Mouse (Mus musculus) left cerebral cortex, adult 11 months (tissue): ENCODE measurements around the gene Zfp933.
"Not testable (repeated sequence)": the region's sequence is repeated elsewhere in the genome, so short reads cannot be mapped to it uniquely, and the experiment has no call there.

Experiments
- DNase-seq: peaks from one replicate; pipeline ENCODE4 v3.0.0; 2022; ENCODE audit warnings: low spot score

The Zfp933 gene

DNA sequence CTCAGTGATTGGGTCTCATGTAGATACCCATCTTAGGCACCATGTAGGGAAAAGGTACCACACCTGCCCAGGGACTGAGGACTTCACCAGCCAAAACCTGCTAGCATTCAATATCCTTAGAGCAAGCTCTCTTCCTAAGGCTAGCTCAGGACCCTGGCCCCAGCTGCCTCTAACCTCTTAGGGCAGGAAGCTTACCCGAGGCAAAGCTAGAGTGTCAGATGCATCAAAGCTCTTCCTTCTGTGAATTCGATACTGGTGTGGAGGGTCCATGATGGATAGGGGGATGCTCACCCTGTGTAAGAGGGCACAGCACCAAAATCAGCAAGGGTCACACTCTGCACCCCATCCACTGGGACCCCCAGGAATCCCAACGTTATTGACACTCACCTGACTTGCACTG is 13.9 kb upstream of the Zfp933 start:
- DNase-seq = no peak

GRCm38 (mm10) chr4:147850776-147851175 is 2.6 kb upstream of the Zfp933 start:
- DNase-seq = no peak

- no peak for DNase-seq
These were observed 422 bp upstream of the Zfp933 start for GRCm38 (mm10) chr4:147848584-147848991.

DNA sequence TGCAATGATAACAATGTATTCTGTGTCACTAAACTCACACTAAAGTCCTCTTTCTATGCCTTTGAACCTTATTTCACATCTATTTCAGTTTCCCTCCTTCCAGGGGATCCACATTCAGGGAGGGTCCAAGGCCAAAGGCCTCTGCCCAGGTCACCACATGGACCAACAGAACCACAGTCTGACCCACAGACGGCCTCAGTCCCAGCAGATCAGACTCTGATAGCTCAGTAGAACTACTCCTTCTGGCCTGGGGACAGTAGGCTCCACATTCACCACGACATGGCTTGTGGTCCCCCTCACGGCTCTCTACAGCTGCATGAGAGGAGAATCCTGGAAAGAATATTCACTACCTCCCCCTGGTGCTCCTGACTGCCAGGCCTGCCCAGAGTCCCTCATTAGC is 5.3 kb downstream of the Zfp933 start:
- no peak for DNase-seq

DNA sequence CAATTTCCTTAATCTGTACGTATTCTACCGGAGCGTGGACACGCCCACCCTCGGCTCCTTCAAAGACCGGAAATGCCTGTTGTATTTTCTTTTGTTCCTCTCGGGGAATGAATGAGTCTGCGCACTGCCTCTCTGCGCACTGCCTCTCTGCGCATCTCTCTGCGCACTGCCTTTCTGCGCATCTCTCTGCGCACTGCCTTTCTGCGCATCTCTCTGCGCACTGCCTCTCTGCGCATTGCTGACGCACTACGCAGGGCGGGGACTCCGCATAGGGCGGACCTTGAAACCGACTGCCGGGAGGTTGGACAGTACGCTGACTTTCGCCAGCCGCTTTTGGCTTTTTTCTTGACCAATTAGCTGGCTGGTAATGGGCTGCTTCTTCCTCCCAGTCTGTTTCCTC is 8.9 kb downstream of the Zfp933 start:
- DNase-seq = not testable (repeated sequence)

DNA sequence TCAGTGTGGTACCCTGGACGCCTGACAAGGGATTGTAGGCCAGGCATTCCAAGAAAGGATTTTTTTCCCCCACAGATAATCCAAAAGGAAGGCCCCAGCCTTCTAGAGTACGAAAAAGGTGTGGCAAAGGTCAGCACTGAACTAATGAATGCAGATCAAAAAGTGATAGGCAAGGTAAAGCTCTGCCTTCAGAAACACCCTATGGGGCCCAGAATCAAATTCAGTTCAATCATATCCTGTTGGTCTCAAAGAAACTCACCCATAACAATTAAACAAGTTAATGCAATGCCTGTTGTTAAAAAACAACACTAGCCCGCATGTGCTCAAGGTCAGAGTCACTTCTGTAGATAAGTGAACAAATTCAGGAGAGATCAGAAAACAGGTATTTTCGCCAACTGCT is 23.8 kb downstream of the Zfp933 start:
- no peak for DNase-seq

DNA sequence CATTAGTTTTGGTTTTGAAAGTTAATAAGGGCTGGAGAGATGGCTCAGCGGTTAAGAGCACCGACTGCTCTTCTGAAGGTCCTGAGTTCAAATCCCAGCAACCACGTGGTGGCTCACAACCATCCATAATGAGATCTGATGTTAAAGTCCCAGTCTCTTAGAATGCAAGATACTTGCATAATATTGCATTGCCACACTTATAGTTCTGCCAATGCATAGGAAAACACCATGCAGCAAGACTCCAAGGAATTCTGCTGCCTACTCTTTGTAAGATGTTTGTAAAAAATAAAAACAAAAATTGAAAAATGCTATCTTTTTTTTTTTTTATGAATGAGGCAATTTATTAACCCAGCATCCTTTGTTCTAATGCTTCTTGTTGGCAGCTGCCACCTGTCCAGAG is 26.8 kb downstream of the Zfp933 start:
- DNase-seq = not testable (repeated sequence)

DNA sequence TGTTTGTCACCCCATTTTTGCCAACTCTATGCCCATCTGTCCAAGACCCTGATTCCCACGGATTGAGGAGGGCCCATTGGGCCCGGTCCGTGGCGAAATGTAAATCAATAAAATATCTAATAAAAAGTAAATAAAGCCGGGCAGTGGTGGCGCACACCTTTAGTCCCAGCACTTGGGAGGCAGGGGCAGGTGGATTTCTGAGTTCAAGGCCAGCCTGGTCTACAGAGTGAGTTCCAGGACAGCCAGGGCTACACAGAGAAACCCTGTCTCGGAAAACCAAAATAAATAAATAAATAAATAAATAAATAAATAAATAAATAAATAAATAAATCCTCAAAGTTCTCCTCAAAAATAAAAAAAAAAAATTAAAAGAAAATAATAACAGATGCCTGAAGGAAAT is 28.5 kb downstream of the Zfp933 start:
- not testable (repeated sequence) for DNase-seq

- no peak for DNase-seq
These were observed 33.5 kb downstream of the Zfp933 start for GRCm38 (mm10) chr4:147814592-147815167.

DNA sequence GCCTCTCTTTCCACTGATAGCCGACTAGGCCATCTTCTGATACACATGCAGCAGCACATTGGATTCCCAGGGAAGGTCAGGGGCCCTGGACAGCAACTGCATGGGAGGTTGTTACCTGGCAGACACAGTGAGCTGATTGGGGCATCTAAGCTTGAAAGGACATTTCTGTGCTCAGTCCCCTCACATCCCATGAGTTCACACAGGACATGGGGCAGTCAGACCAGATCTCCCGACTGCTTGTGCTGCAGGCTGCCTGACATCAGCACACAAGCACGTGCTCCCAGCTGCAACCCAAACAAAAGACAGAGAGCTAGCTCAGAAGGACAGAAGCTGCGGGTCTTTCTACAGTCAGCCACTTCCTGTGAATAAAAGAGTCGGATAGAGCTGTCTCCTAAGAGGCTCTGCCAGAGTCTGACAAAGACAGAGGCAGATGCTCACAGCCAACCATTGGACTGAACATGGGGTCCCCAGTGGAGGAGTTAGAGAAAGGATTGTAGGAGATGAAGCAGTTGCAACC is 34.9 kb downstream of the Zfp933 start:
- DNase-seq = no peak

- DNase-seq = not testable (repeated sequence)
These were observed 38.2 kb downstream of the Zfp933 start for GRCm38 (mm10) chr4:147809966-147810304.

- DNase-seq = not testable (repeated sequence)
These were observed 38.7 kb downstream of the Zfp933 start, which contains the start of gene Zfp984 for GRCm38 (mm10) chr4:147809292-147809965. Zfp984 (minus strand) TSS chr4:147809788.

- not testable (repeated sequence) for DNase-seq
These were observed 39.7 kb downstream of the Zfp933 start for GRCm38 (mm10) chr4:147808483-147808882.

GRCm38 (mm10) chr4:147795308-147795707 is 52.9 kb downstream of the Zfp933 start:
- DNase-seq = not testable (repeated sequence)

DNA sequence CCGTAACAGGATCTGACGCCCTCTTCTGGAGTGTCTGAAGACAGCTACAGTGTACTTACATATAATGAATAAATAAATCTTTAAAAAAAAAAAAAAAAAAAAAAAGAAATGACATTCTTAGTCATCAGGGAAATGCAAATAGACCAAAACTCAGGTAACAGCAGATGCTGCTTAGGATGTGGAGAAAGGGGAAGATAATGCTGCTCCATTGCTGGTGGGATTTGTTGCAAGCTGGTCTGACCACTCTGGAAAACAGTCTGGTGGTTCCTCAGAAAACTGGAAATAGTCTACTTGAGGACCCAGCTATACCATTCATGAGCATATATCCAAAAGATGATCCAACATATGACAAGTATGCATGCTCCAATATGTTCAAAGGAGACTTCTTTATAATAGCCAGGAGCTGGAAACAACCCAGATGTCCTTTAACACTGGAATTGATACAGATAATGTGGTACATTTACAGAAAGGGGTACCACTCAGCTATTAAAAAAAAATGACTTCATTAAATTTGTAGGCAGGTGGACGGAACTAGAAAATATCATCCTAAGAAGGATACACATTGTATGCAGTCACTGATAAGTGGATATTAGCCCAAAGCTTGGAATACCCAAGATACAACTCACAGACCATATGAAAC is 54.0 kb downstream of the Zfp933 start:
- not testable (repeated sequence) for DNase-seq

- not testable (repeated sequence) for DNase-seq
These were observed 54.7 kb downstream of the Zfp933 start for GRCm38 (mm10) chr4:147793390-147793916.

GRCm38 (mm10) chr4:147791729-147792128 is 56.4 kb downstream of the Zfp933 start:
- not testable (repeated sequence) for DNase-seq
